Mouse (Mus musculus) intestine, embryonic 16.5 days (tissue): ENCODE results near the gene Vgll4. TPM values are rescaled to one million over a fixed set of nuclear protein-coding genes. Genes with fewer than 3 reads are reported as not detected.
A peak's percentile ranks its signal among the peaks of the same experiment; 100 is the strongest.

ENCODE experiments used
- ATAC-seq: fragments of 200-750 bp; cut with Nextera tagmentation; 2 replicates; pipeline ENCODE4 v1.8.0; 2017; ENCODE audit warnings: moderate TSS enrichment, moderate library complexity
- H3K27ac ChIP-seq: fragments of 300-500 bp; sonication (generic); 2 replicates; pipeline ENCODE4 v1.5.1; 2014; ENCODE audit warnings: mild to moderate bottlenecking, low read length
- H3K27me3 ChIP-seq: fragments of 300-500 bp; sonication (generic); replicated peaks from 2 replicates; pipeline ENCODE4 v1.6.1; 2014; ENCODE audit warnings: low read length, control low read depth, mixed read lengths; ENCODE audit not compliant: control insufficient read depth, insufficient read depth
- H3K36me3 ChIP-seq: fragments of 300-500 bp; sonication (generic); 2 replicates; pipeline ENCODE4 v1.6.1; 2014; ENCODE audit warnings: low read length, control low read depth; ENCODE audit not compliant: control insufficient read depth, insufficient read depth
- H3K4me1 ChIP-seq: fragments of 300-500 bp; sonication (generic); 2 replicates; pipeline ENCODE4 v1.6.1; 2014; ENCODE audit warnings: low read length, control low read depth, mixed read lengths; ENCODE audit not compliant: control insufficient read depth, insufficient read depth
- H3K4me2 ChIP-seq: fragments of 300-500 bp; sonication (generic); 2 replicates; pipeline ENCODE4 v1.6.1; 2014; ENCODE audit warnings: low read depth, low read length, control low read depth
- H3K4me3 ChIP-seq: fragments of 300-500 bp; sonication (generic); 2 replicates; pipeline ENCODE4 v1.5.1; 2014; ENCODE audit warnings: mild to moderate bottlenecking, low read length
- H3K9ac ChIP-seq: fragments of 300-500 bp; sonication (generic); 2 replicates; pipeline ENCODE4 v1.6.1; 2014; ENCODE audit warnings: low read depth, low read length
- H3K9me3 ChIP-seq: fragments of 300-500 bp; sonication (generic); 2 replicates; pipeline ENCODE4 v1.6.1; 2016; ENCODE audit warnings: low read length, control low read depth; ENCODE audit not compliant: control insufficient read depth
- WGBS: fragments of 180-500 bp; shearing (Covaris S2); extraction: QIAGEN DNeasy Blood & Tissue Kit; methylation state at CpG from one replicate; pipeline ENCODE4 v1.1.7; 2014; 5-methylcytosine and 5-hydroxymethylcytosine counted together
- polyA plus RNA-seq: library from polyadenylated mRNA; unstranded; fragments of >200 nt; fragmentation: Nextera tagmentation; extraction: Ambion mirVana; gene quantifications from 2 replicates; pipeline ENCODE4 v1.2.1, GENCODE M21; 2015

The Vgll4 gene
- polyA plus RNA-seq, 1 experiment from 2014 or later, result 75.7 TPM

DNA sequence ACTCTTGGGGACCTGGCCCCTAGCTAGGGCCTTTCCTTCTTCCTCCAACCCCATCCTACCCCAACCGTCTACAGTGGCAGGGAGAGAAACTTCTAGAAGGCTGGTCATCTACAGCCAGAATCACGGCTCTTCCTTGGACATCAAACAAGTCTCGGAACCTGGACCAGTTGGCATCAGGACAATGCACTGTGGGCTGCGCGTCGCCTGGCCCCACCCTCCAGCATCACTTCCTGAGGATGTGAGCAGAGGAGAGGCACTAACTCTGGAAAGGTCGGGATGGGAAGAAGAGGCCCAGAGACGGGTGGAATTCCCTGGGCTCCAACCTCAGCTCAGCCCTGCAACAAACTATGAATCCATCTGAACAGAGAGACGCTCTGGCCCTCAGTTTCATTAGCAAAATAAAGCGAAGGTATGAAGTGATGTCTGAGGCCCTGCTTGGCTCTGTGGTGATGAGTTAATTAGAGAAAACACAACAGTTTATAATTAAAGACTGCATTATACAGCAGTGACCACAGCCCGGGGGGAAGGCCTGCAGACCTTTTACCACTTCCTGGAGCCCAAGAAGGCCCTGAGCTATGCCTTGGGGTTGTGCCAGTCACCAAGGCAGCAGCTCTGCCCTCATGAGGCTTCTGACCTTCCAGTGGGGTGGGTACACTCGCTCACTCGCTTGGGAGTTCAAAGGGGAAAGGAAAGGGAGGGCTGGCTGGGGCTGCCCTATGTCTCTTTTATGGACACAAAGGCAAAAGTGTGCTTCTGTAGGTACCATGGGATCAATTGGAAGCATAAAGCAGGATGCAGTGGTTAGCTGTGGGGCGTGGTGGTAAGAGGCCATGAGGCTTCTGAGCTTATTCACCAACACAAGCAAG lies 51.8 kb downstream of the Vgll4 start:
- peaks cover 62% of the 10 kb centered on the region for H3K4me1 ChIP-seq
- WGBS, result 56% methylated on average over 14 of the region's 14 CpGs
- peak overlapping the region; percentile 62; the same call in 1 of the 2 replicates for H3K4me3 ChIP-seq
- no peaks in the 10 kb centered on the region for H3K9me3 ChIP-seq
- H3K9ac ChIP-seq, result peak overlapping the region; percentile 82
- H3K27me3 ChIP-seq, result no peaks in the 10 kb centered on the region
- peak overlapping the region; percentile 75 for H3K4me2 ChIP-seq
- no peak for ATAC-seq
- no peaks in the 10 kb centered on the region for H3K36me3 ChIP-seq
- H3K27ac ChIP-seq, result peak overlapping the region; percentile 45

DNA sequence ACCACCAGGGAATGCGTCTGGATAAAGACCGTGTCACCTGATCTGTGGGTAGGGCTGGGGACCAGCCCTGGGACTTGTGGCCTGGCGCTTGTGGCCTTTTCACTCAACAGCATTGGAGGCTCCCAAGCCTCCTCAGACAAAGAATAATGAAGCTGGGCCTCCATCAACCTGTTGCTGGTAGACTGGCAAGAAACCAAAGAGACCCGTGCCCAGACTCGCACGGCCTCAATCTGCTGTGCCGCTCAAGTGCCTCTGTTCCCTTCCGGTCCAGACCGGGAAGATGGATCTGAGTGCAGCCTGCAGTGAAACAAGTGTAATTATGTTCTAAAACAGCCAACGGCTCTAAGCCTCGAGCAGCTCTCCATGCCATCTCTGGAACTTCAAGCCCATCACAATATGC lies 52.7 kb downstream of the Vgll4 start:
- peak overlapping the region; percentile 19; the same call in 1 of the 2 replicates for H3K4me3 ChIP-seq
- H3K4me2 ChIP-seq, result peak overlapping the region; percentile 75
- H3K36me3 ChIP-seq, result no peaks in the 10 kb centered on the region
- H3K4me1 ChIP-seq, result peaks cover 63% of the 10 kb centered on the region
- peak; percentile 10; the same call in 1 of the 2 replicates for ATAC-seq
- H3K9me3 ChIP-seq, result no peaks in the 10 kb centered on the region
- WGBS, result 36% methylated on average over 11 of the region's 11 CpGs
- peak overlapping the region; percentile 48; the same call in 1 of the 2 replicates for H3K9ac ChIP-seq
- no peaks in the 10 kb centered on the region for H3K27me3 ChIP-seq
- peak overlapping the region; percentile 76 for H3K27ac ChIP-seq

DNA sequence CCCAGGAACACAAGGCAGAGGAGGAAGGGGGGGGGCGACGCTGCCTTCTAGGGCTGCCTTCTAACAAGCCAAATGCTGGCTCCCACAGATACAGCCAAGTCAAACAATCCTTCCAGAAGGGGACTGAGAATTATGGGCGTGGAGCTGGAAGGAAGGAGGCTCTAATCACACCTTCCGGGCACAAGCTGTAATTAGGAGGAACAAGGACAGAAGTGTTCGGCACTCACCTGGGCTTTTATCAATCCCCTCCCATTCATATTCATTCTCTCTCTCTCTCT lies 53.1 kb downstream of the Vgll4 start:
- H3K9me3 ChIP-seq, result no peaks in the 10 kb centered on the region
- ATAC-seq, result peak; percentile 56
- peak overlapping the region; percentile 22 for H3K4me3 ChIP-seq
- peak overlapping the region; percentile 75 for H3K4me2 ChIP-seq
- under 1% methylated on average over 5 of the region's 5 CpGs for WGBS
- peaks cover 60% of the 10 kb centered on the region for H3K4me1 ChIP-seq
- no peaks in the 10 kb centered on the region for H3K36me3 ChIP-seq
- H3K27ac ChIP-seq, result peak overlapping the region; percentile 80
- no peaks in the 10 kb centered on the region for H3K27me3 ChIP-seq
- peak overlapping the region; percentile 47; the same call in 1 of the 2 replicates for H3K9ac ChIP-seq

DNA sequence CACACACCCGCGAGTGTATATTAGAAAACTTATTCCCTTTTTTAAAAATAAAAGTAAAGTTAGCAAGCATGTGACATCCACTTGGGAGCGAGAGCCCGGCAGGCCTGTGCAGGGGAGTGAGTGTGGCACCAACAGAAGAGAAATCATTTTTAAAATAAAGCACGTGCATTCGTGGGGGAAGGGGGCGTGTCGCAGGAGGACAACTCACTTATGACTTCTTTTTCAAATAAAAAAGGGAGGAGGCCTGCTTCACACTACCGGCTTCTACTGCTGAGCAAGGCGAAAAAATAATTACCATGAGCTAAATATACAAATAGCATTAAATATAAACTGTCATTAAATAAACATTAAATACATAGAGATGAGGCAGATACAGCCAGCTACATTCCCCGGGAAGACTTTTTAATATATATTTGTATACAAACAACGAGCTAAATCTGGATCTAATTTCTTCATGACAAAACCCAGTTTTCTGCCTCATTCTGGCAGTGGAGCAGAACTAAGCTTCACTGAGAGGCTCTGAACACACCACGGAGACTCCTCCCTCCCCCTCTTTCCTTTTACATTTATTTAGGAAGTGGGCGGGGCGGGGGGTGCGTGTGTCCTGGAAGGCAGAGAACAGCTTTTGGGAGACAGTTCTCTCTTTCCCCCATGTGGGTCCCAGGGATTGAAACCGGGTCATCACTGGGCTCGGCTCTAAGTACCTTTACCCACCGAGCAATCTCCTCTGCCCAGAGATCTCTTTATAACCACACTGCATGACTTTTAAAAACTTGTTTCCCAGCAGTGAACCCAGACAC lies 53.7 kb downstream of the Vgll4 start:
- Histone ChIP-seq H3K4me1 (peaks cover 60% of the 10 kb centered on the region), H3K36me3 (no peaks in the 10 kb centered on the region), H3K9ac (peak overlapping the region; percentile 47; the same call in 1 of the 2 replicates), H3K27me3 (no peaks in the 10 kb centered on the region), H3K4me3 (peak overlapping the region; percentile 22), H3K27ac (peak overlapping the region; percentile 80), H3K9me3 (no peaks in the 10 kb centered on the region), H3K4me2 (peak overlapping the region; percentile 75)
- ATAC-seq, result peak; percentile 32; the same call in 1 of the 2 replicates
- 26% methylated on average over 19 of the region's 19 CpGs for WGBS

DNA sequence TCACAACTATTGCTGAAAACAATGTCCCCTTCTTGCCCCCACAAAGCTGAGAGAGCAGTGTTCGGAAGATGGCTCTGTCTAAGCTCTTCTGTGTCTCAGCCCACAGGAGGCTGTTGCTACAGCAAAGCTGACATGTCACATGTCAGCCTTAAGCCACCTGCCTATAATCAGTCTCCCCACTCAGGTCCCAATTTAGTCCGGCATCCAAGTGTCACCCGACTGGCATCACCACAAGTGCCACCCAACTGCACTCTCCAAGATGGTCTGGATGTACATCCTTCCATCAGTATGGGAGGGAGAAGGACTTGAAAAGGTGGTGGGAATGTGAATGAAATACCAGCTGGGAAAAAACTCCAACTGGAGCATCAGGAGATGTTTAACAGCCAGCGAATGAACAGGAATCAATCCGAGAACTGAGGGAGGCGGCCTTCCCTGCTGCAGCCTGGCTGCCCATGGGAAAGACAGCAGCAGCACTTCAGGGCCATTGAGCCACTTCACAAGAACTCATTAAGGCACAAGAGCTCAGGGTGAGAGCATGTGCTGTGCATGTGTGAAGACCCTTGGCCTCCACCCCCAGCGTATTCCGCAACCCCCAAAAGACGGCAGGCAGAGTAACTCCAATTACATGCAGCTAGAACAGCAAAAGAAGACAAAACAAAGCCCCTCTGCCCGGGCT lies 55.6 kb downstream of the Vgll4 start:
- Histone ChIP-seq H3K4me1 (peaks cover 57% of the 10 kb centered on the region), H3K27me3 (no peaks in the 10 kb centered on the region), H3K27ac (no peak overlapping the region), H3K36me3 (no peaks in the 10 kb centered on the region), H3K9me3 (no peaks in the 10 kb centered on the region), H3K4me2 (no peak overlapping the region), H3K4me3 (no peak overlapping the region), H3K9ac (no peak overlapping the region)
- no peak for ATAC-seq
- WGBS, result 69% methylated on average over 10 of the region's 10 CpGs

DNA sequence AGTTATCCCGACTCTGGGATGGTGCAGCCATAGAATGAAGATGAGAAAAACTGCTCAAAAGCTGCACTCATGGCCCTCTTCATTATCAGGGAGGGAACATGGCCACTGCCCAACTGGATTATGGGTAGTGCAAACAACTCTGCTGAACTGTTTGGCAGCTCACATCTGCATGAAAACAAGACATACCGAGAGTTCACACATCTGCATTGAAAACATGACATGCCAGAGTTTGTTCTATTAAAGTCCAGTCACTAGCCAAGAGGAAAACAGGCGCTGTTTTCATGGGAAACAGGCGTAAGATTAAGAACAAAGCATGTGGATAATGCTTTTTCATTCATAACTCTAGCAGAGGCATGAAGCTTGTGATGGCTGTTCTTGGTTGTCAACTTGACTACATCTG lies 56.7 kb downstream of the Vgll4 start:
- Histone ChIP-seq H3K4me3 (no peak overlapping the region), H3K9me3 (no peaks in the 10 kb centered on the region), H3K36me3 (no peaks in the 10 kb centered on the region), H3K27me3 (no peaks in the 10 kb centered on the region), H3K4me2 (no peak overlapping the region), H3K4me1 (peaks cover 53% of the 10 kb centered on the region), H3K9ac (no peak overlapping the region), H3K27ac (no peak overlapping the region)
- ATAC-seq, result no peak
- WGBS, result 59% methylated on average over 4 of the region's 4 CpGs

DNA sequence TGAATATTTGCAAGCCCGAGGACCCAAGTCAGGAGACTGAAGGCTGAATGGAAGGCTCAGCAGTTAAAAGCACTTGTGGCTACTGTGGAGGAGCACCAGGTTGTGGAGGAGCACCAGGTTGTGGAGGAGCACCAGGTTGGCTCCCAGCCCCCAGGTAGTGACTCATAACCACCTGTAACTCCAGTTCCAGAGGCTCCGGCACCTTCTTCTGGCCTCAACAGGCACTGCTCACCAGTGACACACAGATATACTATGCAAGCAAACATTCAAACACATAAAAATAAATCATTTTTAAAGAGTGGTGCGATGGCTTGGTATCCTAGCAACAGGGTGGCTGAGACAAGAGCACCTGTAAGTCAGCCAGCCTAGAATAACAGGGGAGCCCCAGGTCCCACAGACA lies 58.3 kb downstream of the Vgll4 start:
- no peak overlapping the region for H3K4me3 ChIP-seq
- peaks cover 42% of the 10 kb centered on the region for H3K4me1 ChIP-seq
- no peaks in the 10 kb centered on the region for H3K9me3 ChIP-seq
- no peak overlapping the region for H3K4me2 ChIP-seq
- ATAC-seq, result no peak; the same call in 1 of the 2 replicates
- H3K36me3 ChIP-seq, result no peaks in the 10 kb centered on the region
- no peaks in the 10 kb centered on the region for H3K27me3 ChIP-seq
- WGBS, result 55% methylated on average over 3 of the region's 3 CpGs
- H3K9ac ChIP-seq, result no peak overlapping the region
- H3K27ac ChIP-seq, result no peak overlapping the region

DNA sequence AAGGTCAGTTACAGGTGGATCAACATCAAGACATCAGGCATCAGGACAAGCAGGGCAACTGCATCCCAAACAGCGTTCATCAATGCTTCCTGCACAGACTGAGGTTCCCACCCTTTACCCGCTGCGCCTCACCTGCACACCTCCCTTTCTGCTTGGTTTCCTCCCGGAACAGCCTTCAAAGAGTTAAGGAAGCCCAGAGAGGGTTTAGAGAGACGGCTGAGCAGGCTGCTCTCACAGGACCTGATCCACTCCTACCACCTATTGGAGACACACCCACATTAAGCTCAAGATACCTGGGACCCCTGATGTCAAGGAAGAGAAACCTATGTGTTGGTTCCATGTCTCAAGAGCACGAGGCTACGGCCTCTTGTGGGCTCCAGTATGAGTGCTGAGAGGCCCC lies 60.0 kb downstream of the Vgll4 start:
- Histone ChIP-seq H3K4me3 (no peak overlapping the region), H3K9ac (no peak overlapping the region), H3K4me2 (no peak overlapping the region), H3K4me1 (peaks cover 34% of the 10 kb centered on the region), H3K27me3 (no peaks in the 10 kb centered on the region), H3K36me3 (no peaks in the 10 kb centered on the region), H3K9me3 (no peaks in the 10 kb centered on the region), H3K27ac (no peak overlapping the region)
- ATAC-seq, result no peak
- WGBS, result 84% methylated on average over 7 of the region's 7 CpGs

DNA sequence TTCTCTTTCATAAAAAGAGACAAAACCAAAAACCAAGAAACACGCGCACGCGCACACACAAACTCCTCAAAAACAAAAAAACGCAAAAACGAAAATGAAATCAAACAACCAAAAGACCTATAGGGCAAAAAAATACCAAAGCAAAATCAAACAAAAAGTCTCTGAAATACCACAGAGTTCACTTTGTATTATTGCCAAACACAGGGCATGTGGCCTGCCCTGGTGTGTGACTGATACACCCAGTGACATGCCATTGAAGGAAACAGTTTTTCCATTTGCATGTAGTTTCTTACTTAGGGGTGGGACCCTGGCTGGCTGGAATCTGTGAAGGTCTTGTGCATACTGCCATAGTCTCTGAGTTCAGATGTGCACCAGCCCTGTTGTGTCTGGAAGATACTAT lies 62.3 kb downstream of the Vgll4 start:
- no peak overlapping the region for H3K4me3 ChIP-seq
- no peaks in the 10 kb centered on the region for H3K9me3 ChIP-seq
- peaks cover 34% of the 10 kb centered on the region for H3K4me1 ChIP-seq
- H3K27ac ChIP-seq, result no peak overlapping the region
- no peak overlapping the region for H3K9ac ChIP-seq
- no peaks in the 10 kb centered on the region for H3K36me3 ChIP-seq
- no peaks in the 10 kb centered on the region for H3K27me3 ChIP-seq
- no peak for ATAC-seq
- WGBS, result 98% methylated on average over 6 of the region's 6 CpGs
- H3K4me2 ChIP-seq, result no peak overlapping the region
